Mouse (Mus musculus) brown adipose tissue, adult 24 weeks (tissue): ENCODE measurements around the gene Tspan12. TPM values are rescaled to one million over a fixed set of nuclear protein-coding genes. Genes with fewer than 3 reads are reported as not detected.
"Not testable (repeated sequence)": the region's sequence is repeated elsewhere in the genome, so short reads cannot be mapped to it uniquely, and the experiment has no call there.

Experiments
- H3K27ac ChIP-seq: fragments of 200-500 bp; replicated peaks from 2 replicates; pipeline ENCODE4 v1.5.1; 2012; ENCODE audit warnings: low read depth, mild to moderate bottlenecking, low read length
- H3K4me1 ChIP-seq: fragments of 200-500 bp; 2 replicates; pipeline ENCODE4 v1.6.1; 2012; ENCODE audit warnings: low read length, mixed read lengths; ENCODE audit not compliant: control insufficient read depth, insufficient read depth, insufficient read length
- H3K4me3 ChIP-seq: fragments of 200-500 bp; 2 replicates; pipeline ENCODE4 v1.5.1; 2012; ENCODE audit warnings: low read depth, mild to moderate bottlenecking, low read length, moderate library complexity; ENCODE audit not compliant: insufficient read depth
- polyA plus RNA-seq: library from polyadenylated mRNA; stranded (reverse); fragments of >200 nt; gene quantifications from 2 replicates; pipeline ENCODE4 v1.2.4, GENCODE M21; 2012; ENCODE audit not compliant: missing spikeins, insufficient read depth, insufficient read length

The Tspan12 gene
- polyA plus RNA-seq, result 156 and 175 TPM in 2 replicates

GRCm38 (mm10) chr6:21852344-21852785 is at the start of gene Tspan12:
Gene Tspan12 (minus strand): TSS chr6:21852515.
- Histone ChIP-seq H3K27ac (peak within 1 kb of the TSS; percentile 92), H3K4me1 (peaks cover 9% of the 10 kb centered on the region), H3K4me3 (peak within 1 kb of the TSS; percentile 90)

GRCm38 (mm10) chr6:21894451-21894850 is 42.1 kb upstream of the Tspan12 start:
- H3K27ac ChIP-seq, result no peak overlapping the region
- no peak overlapping the region for H3K4me3 ChIP-seq
- H3K4me1 ChIP-seq, result no peaks in the 10 kb centered on the region; the same call in 1 of the 2 replicates

- H3K4me3 ChIP-seq, result no peak overlapping the region
- no peak overlapping the region for H3K27ac ChIP-seq
- H3K4me1 ChIP-seq, result no peaks in the 10 kb centered on the region
These were observed 36.8 kb upstream of the Tspan12 start for GRCm38 (mm10) chr6:21889101-21889500.

GRCm38 (mm10) chr6:21887971-21888370 is 35.7 kb upstream of the Tspan12 start:
- H3K4me3 ChIP-seq, H3K4me1 ChIP-seq, H3K27ac ChIP-seq: not testable (repeated sequence)

GRCm38 (mm10) chr6:21879496-21879895 is 27.2 kb upstream of the Tspan12 start:
- no peak overlapping the region for H3K27ac ChIP-seq
- no peak overlapping the region for H3K4me3 ChIP-seq
- H3K4me1 ChIP-seq, result no peaks in the 10 kb centered on the region

- H3K27ac ChIP-seq, result no peak overlapping the region
These were observed 15.0 kb upstream of the Tspan12 start for GRCm38 (mm10) chr6:21867310-21867709.

GRCm38 (mm10) chr6:21864179-21864578 is 11.9 kb upstream of the Tspan12 start:
- no peak overlapping the region for H3K4me3 ChIP-seq
- peaks cover 9% of the 10 kb centered on the region; the same call in 1 of the 2 replicates for H3K4me1 ChIP-seq
- H3K27ac ChIP-seq, result no peak overlapping the region

More at GRCm38 (mm10) chr6:21867310-21867709, 15.0 kb upstream of the Tspan12 start:
- H3K4me1 ChIP-seq, result peaks cover 3% of the 10 kb centered on the region; the same call in 1 of the 2 replicates
- no peak overlapping the region for H3K4me3 ChIP-seq

- peaks cover 8% of the 10 kb centered on the region; the same call in 1 of the 2 replicates for H3K4me1 ChIP-seq
- H3K27ac ChIP-seq, result no peak overlapping the region
- H3K4me3 ChIP-seq, result no peak overlapping the region
These were observed 11.2 kb upstream of the Tspan12 start for GRCm38 (mm10) chr6:21863561-21863960.

GRCm38 (mm10) chr6:21861316-21861715 is 9.0 kb upstream of the Tspan12 start:
- H3K4me3 ChIP-seq, result no peak overlapping the region
- H3K27ac ChIP-seq, result no peak overlapping the region
- peaks cover 6% of the 10 kb centered on the region; the same call in 1 of the 2 replicates for H3K4me1 ChIP-seq

GRCm38 (mm10) chr6:21857843-21858242 is 5.5 kb upstream of the Tspan12 start:
- Histone ChIP-seq H3K27ac (peak overlapping the region; percentile 98), H3K4me3 (peak overlapping the region; percentile 55), H3K4me1 (peaks cover 11% of the 10 kb centered on the region)

- peaks cover 5% of the 10 kb centered on the region for H3K4me1 ChIP-seq
- peak overlapping the region; percentile 53 for H3K4me3 ChIP-seq
- peak overlapping the region; percentile 94 for H3K27ac ChIP-seq
These were observed 3.6 kb upstream of the Tspan12 start for GRCm38 (mm10) chr6:21855921-21856320.

GRCm38 (mm10) chr6:21853342-21853741 is 1.0 kb upstream of the Tspan12 start:
- H3K27ac ChIP-seq, result 0 out of 2 replicates have a peak overlapping the region, but pooled peaks have one; percentile 5

GRCm38 (mm10) chr6:21851596-21852343 is 545 bp downstream of the Tspan12 start:
- Histone ChIP-seq H3K4me3 (peak overlapping the region; percentile 90), H3K4me1 (peaks cover 9% of the 10 kb centered on the region)

More at GRCm38 (mm10) chr6:21853342-21853741, 1.0 kb upstream of the Tspan12 start:
- Histone ChIP-seq H3K4me3 (peak overlapping the region; percentile 2; the same call in 1 of the 2 replicates), H3K4me1 (peaks cover 6% of the 10 kb centered on the region)

GRCm38 (mm10) chr6:21851346-21851595 is 1.0 kb downstream of the Tspan12 start:
- peaks cover 9% of the 10 kb centered on the region for H3K4me1 ChIP-seq
- peak overlapping the region; percentile 90 for H3K4me3 ChIP-seq
- peak overlapping the region; percentile 92 for H3K27ac ChIP-seq

More at GRCm38 (mm10) chr6:21851596-21852343, 545 bp downstream of the Tspan12 start:
- H3K27ac ChIP-seq, result peak overlapping the region; percentile 92

- H3K4me1 ChIP-seq, result peaks cover 8% of the 10 kb centered on the region
- H3K27ac ChIP-seq, result peak overlapping the region; percentile 92
- peak overlapping the region; percentile 90 for H3K4me3 ChIP-seq
These were observed 1.6 kb downstream of the Tspan12 start for GRCm38 (mm10) chr6:21850526-21851345.
